Mouse (Mus musculus): Measurements from ENCODE around the gene Exosc5. TPM values are rescaled to one million over a fixed set of nuclear protein-coding genes. Genes with fewer than 3 reads are reported as not detected.

Gene Exosc5
- total and polyA plus RNA-seq, 3 experiments = 16.6 to 23.5 (median 20.5) TPM

DNA sequence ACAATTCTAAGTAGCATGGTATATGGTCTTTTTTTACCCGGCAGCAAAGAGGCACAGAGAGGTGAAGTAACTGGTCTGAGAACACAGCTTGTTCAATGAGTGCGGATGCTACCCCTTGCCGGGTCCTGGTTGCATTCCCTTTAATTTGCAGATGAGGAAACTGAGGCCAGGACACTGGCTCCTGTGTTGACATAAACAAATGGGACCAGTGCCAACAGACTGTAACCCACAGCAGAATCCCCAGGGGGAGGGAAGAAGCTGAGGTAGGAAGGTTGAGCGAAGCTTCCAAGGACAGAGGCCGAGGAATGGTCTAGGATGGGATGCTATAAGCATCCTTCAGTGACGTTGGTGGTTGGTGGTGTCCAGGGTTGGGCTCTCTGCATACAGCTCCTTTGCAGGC lies 16.4 kb downstream of the Exosc5 start:
- no peak for DNase-seq
- Histone ChIP-seq H3K27me3 (ENCODE audit: control insufficient read depth, insufficient read depth, low read length) (no peaks in the 10 kb centered on the region; the same call in 1 of the 2 replicates), H3K4me3 (no peak overlapping the region), H3K27ac (no peak overlapping the region), H3K4me1 (ENCODE audit: control insufficient read depth, insufficient read depth, low read length) (peaks cover 2% of the 10 kb centered on the region; the same call in 1 of the 2 replicates), H3K36me3 (ENCODE audit: control insufficient read depth, insufficient read depth, low read length) (no peaks in the 10 kb centered on the region), H3K9ac (ENCODE audit: low read depth, low read length) (no peak overlapping the region), H3K79me2 (replicated peaks; ENCODE audit: control insufficient read depth, insufficient read depth, low read length) (no peaks in the 10 kb centered on the region)
- intact Hi-C loops (cut with DNase I) = no loop called here
- TF ChIP-seq POLR2A (IDR thresholded peaks at IDR 0.05; ENCODE audit: insufficient read depth, low read depth, low read length) = no peak
- no peak for TF ChIP-seq CTCF (IDR thresholded peaks at IDR 0.05)
- TF ChIP-seq EP300 (IDR thresholded peaks at IDR 0.05; ENCODE audit: insufficient read depth, low read depth, low read length) = no peak
- WGBS = 48% methylated on average over 6 of the region's 6 CpGs

DNA sequence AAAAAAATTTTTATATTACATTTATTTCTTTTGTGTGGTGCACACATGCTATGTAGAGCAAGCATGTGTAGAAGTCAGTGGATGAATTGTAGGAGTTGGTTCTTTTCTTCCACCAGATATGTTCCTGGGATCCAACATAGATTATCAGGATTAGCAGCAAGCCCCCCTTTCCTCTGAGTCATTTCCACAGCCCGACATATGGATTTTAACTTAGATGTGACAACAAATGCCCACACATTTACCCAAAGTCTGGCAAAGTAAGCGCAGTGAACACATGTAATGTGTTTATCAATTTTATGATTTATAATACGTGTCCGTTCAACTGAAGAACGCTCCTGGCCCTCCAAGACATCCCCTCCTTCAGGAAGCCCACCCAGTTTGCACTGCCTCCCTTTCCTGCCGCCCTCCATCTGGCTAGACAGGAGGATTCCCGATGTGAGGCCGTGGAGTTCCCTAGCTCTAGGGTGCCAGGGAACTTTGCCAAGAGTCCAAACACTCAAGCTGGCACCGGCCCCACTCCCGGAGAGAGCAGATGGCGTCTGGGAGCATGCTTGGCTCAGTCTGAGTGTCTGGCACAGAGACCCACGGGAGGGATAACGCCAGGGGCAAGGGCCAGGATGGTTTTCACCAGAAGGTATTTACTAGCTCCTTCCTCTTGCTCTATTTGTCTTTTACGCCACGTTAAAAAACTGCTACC lies 17.3 kb downstream of the Exosc5 start:
- peak; percentile 80 to 87 for DNase-seq
- H3K27me3 ChIP-seq (ENCODE audit: control insufficient read depth, insufficient read depth, low read length) = no peaks in the 10 kb centered on the region; the same call in 1 of the 2 replicates
- TF ChIP-seq CTCF (IDR thresholded peaks at IDR 0.05) (no peak), EP300 (IDR thresholded peaks at IDR 0.05; ENCODE audit: insufficient read depth, low read depth, low read length) (peak; percentile 29; the same call in 1 of the 2 replicates)
- peaks cover 2% of the 10 kb centered on the region; the same call in 1 of the 2 replicates for H3K4me1 ChIP-seq (ENCODE audit: control insufficient read depth, insufficient read depth, low read length)
- WGBS = 16% methylated on average over 15 of the region's 15 CpGs
- no peaks in the 10 kb centered on the region for H3K36me3 ChIP-seq (ENCODE audit: control insufficient read depth, insufficient read depth, low read length)
- no peak overlapping the region for H3K9ac ChIP-seq (ENCODE audit: low read depth, low read length)
- no peak overlapping the region; the same call in 1 of the 2 replicates for H3K27ac ChIP-seq
- H3K79me2 ChIP-seq (replicated peaks; ENCODE audit: control insufficient read depth, insufficient read depth, low read length) = no peaks in the 10 kb centered on the region
- intact Hi-C loops (cut with DNase I) = loop anchor here (2.0 kb wide), 1 partner anchor 15 kb away; no protein-coding TSS in a partner anchor
- no peak overlapping the region for H3K4me3 ChIP-seq

DNA sequence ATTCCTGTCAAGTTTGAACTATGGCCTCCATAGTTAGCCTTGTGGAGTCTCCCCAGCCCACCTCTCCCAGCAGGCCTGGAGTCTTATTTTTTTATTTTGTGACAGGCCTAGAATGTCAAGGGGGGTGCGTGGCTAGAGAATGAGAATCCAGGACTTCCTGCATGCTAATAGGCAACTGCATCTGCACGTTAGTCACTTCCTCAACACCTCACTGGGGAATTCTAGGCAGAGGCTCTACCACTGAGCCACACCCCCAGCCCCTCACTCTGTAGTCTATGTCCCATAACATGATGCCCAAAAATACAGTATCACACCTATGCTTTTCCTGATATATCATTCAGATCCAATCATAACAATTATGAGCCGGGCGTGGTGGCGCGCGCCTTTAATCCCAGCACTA lies 18.0 kb downstream of the Exosc5 start:
- H3K4me3 ChIP-seq = no peak overlapping the region
- no peak for DNase-seq
- peaks cover 4% of the 10 kb centered on the region; the same call in 1 of the 2 replicates for H3K4me1 ChIP-seq (ENCODE audit: control insufficient read depth, insufficient read depth, low read length)
- H3K27me3 ChIP-seq (ENCODE audit: control insufficient read depth, insufficient read depth, low read length) = no peaks in the 10 kb centered on the region; the same call in 1 of the 2 replicates
- 82% methylated on average over 7 of the region's 7 CpGs for whole genome bisulfite sequencing
- H3K36me3 ChIP-seq (ENCODE audit: control insufficient read depth, insufficient read depth, low read length) = no peaks in the 10 kb centered on the region
- intact Hi-C loops (cut with DNase I) = loop anchor here (2.0 kb wide), 1 partner anchor 16 kb away; no protein-coding TSS in a partner anchor
- no peak overlapping the region for H3K27ac ChIP-seq
- TF ChIP-seq CTCF (IDR thresholded peaks at IDR 0.05) (no peak), POLR2A (IDR thresholded peaks at IDR 0.05; ENCODE audit: insufficient read depth, low read depth, low read length) (no peak), EP300 (IDR thresholded peaks at IDR 0.05; ENCODE audit: insufficient read depth, low read depth, low read length) (no peak)
- no peaks in the 10 kb centered on the region for H3K79me2 ChIP-seq (replicated peaks; ENCODE audit: control insufficient read depth, insufficient read depth, low read length)
- H3K9ac ChIP-seq (ENCODE audit: low read depth, low read length) = no peak overlapping the region

DNA sequence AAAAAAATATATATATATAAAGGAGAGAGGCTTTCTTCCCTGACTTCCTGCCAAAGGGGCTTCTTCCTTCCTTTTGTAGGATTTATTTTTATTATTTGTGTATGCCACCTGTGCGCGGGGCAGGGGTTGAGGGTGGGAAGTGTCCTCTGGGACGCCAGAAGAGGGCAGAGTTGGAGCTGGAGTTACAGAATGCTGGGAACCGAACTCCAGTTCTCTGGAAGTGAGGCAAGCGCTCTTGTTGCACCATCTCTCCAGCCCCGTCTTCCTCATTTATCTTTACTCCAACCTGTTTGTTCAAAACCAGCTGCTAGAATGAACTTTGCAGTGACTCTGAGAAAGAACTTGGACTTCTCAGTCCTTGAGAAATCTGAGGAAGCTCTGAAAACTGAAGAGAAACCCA lies 21.0 kb downstream of the Exosc5 start:
- Histone ChIP-seq H3K79me2 (replicated peaks; ENCODE audit: control insufficient read depth, insufficient read depth, low read length) (no peaks in the 10 kb centered on the region), H3K27ac (peak overlapping the region; percentile 96), H3K4me3 (peak overlapping the region; percentile 88), H3K9ac (ENCODE audit: low read depth, low read length) (no peak overlapping the region), H3K4me1 (ENCODE audit: control insufficient read depth, insufficient read depth, low read length) (peaks cover 2% of the 10 kb centered on the region; the same call in 1 of the 2 replicates), H3K27me3 (ENCODE audit: control insufficient read depth, insufficient read depth, low read length) (no peaks in the 10 kb centered on the region), H3K36me3 (ENCODE audit: control insufficient read depth, insufficient read depth, low read length) (no peaks in the 10 kb centered on the region)
- intact Hi-C loops (cut with DNase I) = no loop called here
- WGBS = 8% methylated on average over 6 of the region's 6 CpGs
- no peak for TF ChIP-seq EP300 (IDR thresholded peaks at IDR 0.05; ENCODE audit: insufficient read depth, low read depth, low read length)
- TF ChIP-seq CTCF (IDR thresholded peaks at IDR 0.05) = peak; percentile 51
- no peak for TF ChIP-seq POLR2A (IDR thresholded peaks at IDR 0.05; ENCODE audit: insufficient read depth, low read depth, low read length)
- DNase-seq = peak in 1 of 2 experiments; percentile 27

DNA sequence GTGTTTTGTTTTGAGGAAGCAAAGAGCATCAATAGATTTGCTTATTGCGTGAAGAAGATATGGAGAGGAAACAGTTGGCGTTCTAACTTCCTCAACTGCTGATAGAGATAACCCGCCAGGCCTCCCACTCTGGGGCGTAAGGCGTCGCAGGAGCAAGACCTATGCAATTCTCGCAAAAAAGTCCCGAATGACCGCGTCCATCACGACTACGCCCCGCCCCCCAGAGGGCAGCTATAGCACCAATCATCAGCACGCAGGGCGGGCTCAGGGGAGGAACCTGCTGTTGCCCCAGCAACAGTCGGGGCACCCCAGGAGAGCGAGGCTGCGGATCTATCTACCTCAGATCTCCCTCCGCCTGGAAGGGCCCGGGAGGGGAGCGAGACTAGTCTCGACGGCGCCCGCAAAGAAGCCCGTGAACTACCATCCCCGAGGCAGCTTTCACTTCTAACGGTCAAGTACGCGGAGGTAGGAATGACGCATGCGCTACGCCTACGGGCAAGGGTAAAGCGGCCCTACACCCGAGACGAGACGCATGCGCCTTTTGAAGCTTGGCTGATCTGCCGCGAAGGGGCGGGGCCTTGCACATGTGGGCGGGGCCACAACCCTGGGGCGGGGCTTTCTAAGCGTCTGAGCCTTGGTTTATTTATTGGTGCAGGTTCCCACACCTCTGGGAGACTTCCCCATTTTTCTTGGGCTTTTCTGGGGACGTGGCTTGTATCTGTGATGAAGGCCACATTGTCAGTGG lies 21.7 kb downstream of the Exosc5 start, which contains the start of gene B9d2:
Gene B9d2 (plus strand): TSS at position 267 of the 745 bp plus-strand sequence.
- no peaks in the 10 kb centered on the region for H3K36me3 ChIP-seq (ENCODE audit: control insufficient read depth, insufficient read depth, low read length)
- intact Hi-C loops (cut with DNase I) = no loop called here
- no peaks in the 10 kb centered on the region for H3K27me3 ChIP-seq (ENCODE audit: control insufficient read depth, insufficient read depth, low read length)
- TF ChIP-seq EP300 (IDR thresholded peaks at IDR 0.05; ENCODE audit: insufficient read depth, low read depth, low read length) (0 out of 2 replicates have a peak, but pooled peaks have one; percentile 49), CTCF (IDR thresholded peaks at IDR 0.05) (no peak), POLR2A (IDR thresholded peaks at IDR 0.05; ENCODE audit: insufficient read depth, low read depth, low read length) (peak; percentile 71)
- H3K4me3 ChIP-seq = peak within 1 kb of the TSS; percentile 88
- under 1% methylated on average over 46 of the region's 46 CpGs for WGBS
- DNase-seq = peak; percentile 97
- H3K9ac ChIP-seq (ENCODE audit: low read depth, low read length) = peak within 1 kb of the TSS; percentile 84
- peaks cover 2% of the 10 kb centered on the region; the same call in 1 of the 2 replicates for H3K4me1 ChIP-seq (ENCODE audit: control insufficient read depth, insufficient read depth, low read length)
- no peaks in the 10 kb centered on the region for H3K79me2 ChIP-seq (replicated peaks; ENCODE audit: control insufficient read depth, insufficient read depth, low read length)
- peak within 1 kb of the TSS; percentile 96 for H3K27ac ChIP-seq

Measured in heart, adult 2 months (tissue).